Mouse (Mus musculus) left cerebral cortex, adult 9 months (tissue): Measurements from ENCODE around the gene Nat8f2.

Experiments used
- DNase-seq, 2 experiments: peaks; one replicate each; pipeline ENCODE4 v3.0.0; 2022; ENCODE audit warnings: low spot score in 2 of 2

The Nat8f2 gene

DNA sequence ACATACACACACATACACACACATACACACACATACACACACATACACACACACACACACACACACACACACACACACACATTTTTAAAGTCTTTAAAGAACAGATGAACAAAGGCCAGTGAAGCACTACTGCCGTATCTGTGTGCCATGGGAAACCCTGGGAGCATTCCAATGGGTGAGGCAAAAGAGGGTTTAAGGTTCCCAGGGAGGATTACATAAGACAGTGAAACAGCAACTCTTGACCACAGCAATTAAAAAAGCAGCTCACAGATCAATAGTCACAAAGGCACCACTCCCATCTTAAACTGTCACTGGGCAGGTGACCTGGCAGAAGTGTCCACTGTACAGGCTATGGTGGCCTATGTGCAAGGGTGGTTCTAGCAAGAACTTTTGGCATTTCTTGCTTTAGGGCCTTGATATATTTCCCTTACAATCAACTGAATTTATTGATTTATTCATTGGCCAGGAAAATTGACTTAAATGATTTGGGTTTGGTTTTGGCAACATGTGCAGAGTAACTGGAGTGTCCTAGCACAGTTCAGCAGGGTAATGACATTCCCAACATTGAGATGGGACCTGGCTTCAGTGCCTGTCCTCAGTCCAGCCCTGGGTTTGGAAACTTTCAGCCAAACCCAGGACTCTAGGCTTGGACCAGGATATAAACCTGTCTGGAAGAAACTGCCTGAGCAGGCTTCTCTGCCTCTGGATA lies 45.4 kb downstream of the Nat8f2 start:
- no peak for DNase-seq

DNA sequence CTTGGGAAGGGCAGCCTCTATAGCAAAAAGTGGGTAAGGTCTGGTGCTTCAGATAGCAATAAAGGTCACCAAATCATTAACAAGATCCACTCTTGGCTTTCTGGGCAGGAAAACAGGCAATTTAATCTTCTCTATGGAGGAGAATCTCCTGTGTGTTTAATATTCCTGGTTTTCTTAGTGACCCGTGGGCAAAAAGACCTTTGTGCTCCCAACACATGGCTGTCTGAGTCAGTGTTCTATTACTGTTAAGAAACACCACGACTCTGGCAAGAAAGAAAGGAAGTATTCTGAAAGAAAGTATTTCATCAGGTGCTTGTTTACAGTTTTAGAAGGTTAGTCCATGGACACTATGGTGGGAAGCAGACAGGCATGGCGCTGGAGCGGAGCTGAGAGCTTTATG lies 46.7 kb downstream of the Nat8f2 start:
- DNase-seq: no peak

- no peak for DNase-seq
Observed at GRCm38 (mm10) chr6:85820837-85821236, 48.1 kb downstream of the Nat8f2 start, which contains the start of the genes Nat8f6 and Nat8f5. Nat8f6 (minus strand) TSS chr6:85820954. Nat8f5 (minus strand) TSS chr6:85820972.

GRCm38 (mm10) chr6:85818338-85818737 lies 50.6 kb downstream of the Nat8f2 start:
- no peak for DNase-seq
